Mouse (Mus musculus) liver, embryonic 16.5 days (tissue): ENCODE results near the gene Scgb1c1. TPM values are rescaled to one million over a fixed set of nuclear protein-coding genes. Genes with fewer than 3 reads are reported as not detected.
"Not testable (repeated sequence)": the region's sequence is repeated elsewhere in the genome, so short reads cannot be mapped to it uniquely, and the experiment has no call there.

Experiments
- ATAC-seq: fragments of 200-750 bp; cut with Nextera tagmentation; 2 replicates; pipeline ENCODE4 v1.8.0; 2017; ENCODE audit warnings: low read depth, mild to moderate bottlenecking, moderate number of reproducible peaks, moderate library complexity
- H3K27ac ChIP-seq: fragments of 300-500 bp; sonication (generic); 2 replicates; pipeline ENCODE4 v1.5.1; 2014; ENCODE audit warnings: mild to moderate bottlenecking, low read length
- H3K27me3 ChIP-seq: fragments of 300-500 bp; sonication (generic); 2 replicates; pipeline ENCODE4 v1.6.1; 2014; ENCODE audit warnings: low read depth, low read length, mixed read lengths; ENCODE audit not compliant: control insufficient read depth, insufficient read depth
- H3K36me3 ChIP-seq: fragments of 300-500 bp; sonication (generic); 2 replicates; pipeline ENCODE4 v1.6.1; 2014; ENCODE audit warnings: mild to moderate bottlenecking; ENCODE audit not compliant: control insufficient read depth, insufficient read depth
- H3K4me1 ChIP-seq: fragments of 300-500 bp; sonication (generic); 2 replicates; pipeline ENCODE4 v1.6.1; 2014; ENCODE audit warnings: low read depth, low read length, mixed read lengths; ENCODE audit not compliant: control insufficient read depth
- H3K4me2 ChIP-seq: fragments of 300-500 bp; sonication (generic); 2 replicates; pipeline ENCODE4 v1.6.1; 2014; ENCODE audit warnings: low read depth, low read length, mixed read lengths
- H3K4me3 ChIP-seq: fragments of 300-500 bp; sonication (generic); 2 replicates; pipeline ENCODE4 v1.5.1; 2014; ENCODE audit warnings: low read depth, mild to moderate bottlenecking, low read length
- H3K9ac ChIP-seq: fragments of 300-500 bp; sonication (generic); 2 replicates; pipeline ENCODE4 v1.6.1; 2014; ENCODE audit warnings: low read depth, low read length
- H3K9me3 ChIP-seq: fragments of 300-500 bp; sonication (generic); replicated peaks from 2 replicates; pipeline ENCODE4 v1.6.1; 2016; ENCODE audit warnings: low read length; ENCODE audit not compliant: control insufficient read depth
- WGBS: fragments of 180-500 bp; shearing (Covaris S2); extraction: QIAGEN DNeasy Blood & Tissue Kit; methylation state at CpG from one replicate; pipeline ENCODE4 v1.1.7; 2014; ENCODE audit not compliant: insufficient replicate concordance; 5-methylcytosine and 5-hydroxymethylcytosine counted together
- polyA plus RNA-seq: library from polyadenylated mRNA; unstranded; fragments of >200 nt; fragmentation: Nextera tagmentation; extraction: Ambion mirVana; gene quantifications from 2 replicates; pipeline ENCODE4 v1.2.1, GENCODE M21; 2015

Scgb1c1 gene
- polyA plus RNA-seq, 1 experiment from 2014 or later, result not detected

DNA sequence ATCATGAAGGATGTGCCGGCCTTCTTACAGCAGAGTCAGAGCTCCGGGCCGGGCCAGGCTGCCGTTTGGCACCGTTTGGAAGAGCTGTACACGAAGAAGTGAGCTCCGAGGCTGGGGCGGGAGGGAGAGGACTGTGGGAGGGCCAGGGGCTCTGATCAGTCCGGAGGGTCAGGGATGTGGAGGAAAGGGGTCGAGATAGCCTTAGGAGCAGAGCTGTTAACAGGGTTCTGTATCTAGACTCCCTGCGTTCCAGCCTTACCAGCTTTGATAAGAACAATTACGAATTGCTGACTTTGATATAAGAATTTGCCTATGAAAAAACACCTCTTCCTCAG, 37.1 kb downstream of the Scgb1c1 start:
- Histone ChIP-seq H3K4me2 (peak overlapping the region; percentile 57), H3K9ac (peak overlapping the region; percentile 84), H3K4me3 (peak overlapping the region; percentile 94), H3K27ac (peak overlapping the region; percentile 78), H3K9me3 (no peaks in the 10 kb centered on the region), H3K27me3 (no peaks in the 10 kb centered on the region), H3K4me1 (peaks cover 32% of the 10 kb centered on the region), H3K36me3 (peaks cover 15% of the 10 kb centered on the region)
- ATAC-seq, result no peak; the same call in 1 of the 2 replicates
- under 1% methylated on average over 12 of the region's 12 CpGs for WGBS

GRCm38 (mm10) chr7:140890636-140891035, 45.3 kb downstream of the Scgb1c1 start:
- H3K27me3 ChIP-seq, ATAC-seq, H3K9ac ChIP-seq, H3K9me3 ChIP-seq, H3K4me3 ChIP-seq, H3K4me1 ChIP-seq, H3K4me2 ChIP-seq, H3K27ac ChIP-seq: not testable (repeated sequence)
- peaks cover 32% of the 10 kb centered on the region for H3K36me3 ChIP-seq
- WGBS, result 91% methylated on average over 16 of the region's 16 CpGs

DNA sequence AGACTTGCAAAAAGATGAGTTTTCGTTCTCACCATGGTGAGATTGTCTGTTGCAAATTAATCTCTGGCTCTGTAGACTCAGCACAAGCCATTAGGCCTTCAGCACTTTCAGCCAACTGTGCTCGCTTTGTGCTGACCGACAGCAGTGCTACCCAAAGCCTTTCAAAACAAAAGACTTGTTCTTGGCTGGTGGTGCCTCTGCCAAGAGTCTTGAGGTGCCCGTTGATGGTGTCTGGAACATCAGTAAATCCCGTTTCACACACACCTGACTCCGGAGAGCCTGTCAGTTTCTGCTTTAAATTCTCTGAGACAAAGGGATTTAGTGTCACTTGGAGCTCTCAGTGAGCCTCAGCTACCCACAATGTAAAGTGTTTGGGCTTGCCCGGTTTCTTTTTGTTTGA, 48.7 kb downstream of the Scgb1c1 start:
- Histone ChIP-seq H3K36me3 (peaks cover 26% of the 10 kb centered on the region), H3K27me3 (no peaks in the 10 kb centered on the region), H3K9ac (no peak overlapping the region), H3K4me3 (no peak overlapping the region), H3K4me2 (no peak overlapping the region), H3K4me1 (no peaks in the 10 kb centered on the region), H3K27ac (no peak overlapping the region), H3K9me3 (no peaks in the 10 kb centered on the region)
- 81% methylated on average over 7 of the region's 7 CpGs for WGBS
- ATAC-seq, result no peak

DNA sequence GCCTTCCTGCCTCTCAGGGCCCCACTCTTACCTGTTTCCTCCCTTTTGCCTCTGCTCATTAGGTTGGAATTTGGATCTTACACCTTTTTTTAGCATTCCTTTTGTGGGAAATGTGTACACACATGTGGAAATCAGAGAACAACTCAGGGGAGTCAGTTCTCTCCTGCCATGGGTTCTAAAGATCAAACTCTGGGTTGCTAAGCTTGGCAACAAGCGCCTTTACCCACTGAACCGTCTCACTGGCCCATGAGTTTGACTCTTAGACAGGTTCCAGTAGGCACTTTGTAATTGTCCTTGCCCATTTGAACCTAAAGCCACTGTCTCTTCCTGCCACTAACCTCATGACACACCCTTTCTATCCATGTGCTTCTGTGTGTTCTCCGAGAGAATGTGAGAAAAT, 49.3 kb downstream of the Scgb1c1 start:
- Histone ChIP-seq H3K4me2 (no peak overlapping the region), H3K9me3 (no peaks in the 10 kb centered on the region), H3K27ac (no peak overlapping the region), H3K9ac (no peak overlapping the region), H3K4me3 (no peak overlapping the region), H3K27me3 (no peaks in the 10 kb centered on the region), H3K4me1 (no peaks in the 10 kb centered on the region), H3K36me3 (peaks cover 21% of the 10 kb centered on the region)
- 85% methylated on average over 3 of the region's 3 CpGs for WGBS
- ATAC-seq, result no peak

Other genes starting within 250 kb of the Scgb1c1 start
- gene Olfr46, start 244.3 kb upstream of the Scgb1c1 start, polyA plus RNA-seq, result not detected in 2 replicates
- not detected in 2 replicates for gene Olfr61, start 216.6 kb upstream of the Scgb1c1 start, polyA plus RNA-seq
- gene Olfr53, start 199.1 kb upstream of the Scgb1c1 start, polyA plus RNA-seq, result not detected in 2 replicates
- not detected in 2 replicates for gene Olfr539, start 185.6 kb upstream of the Scgb1c1 start, polyA plus RNA-seq
- not detected in 2 replicates for gene Olfr45, start 163.6 kb upstream of the Scgb1c1 start, polyA plus RNA-seq
- not detected in 2 replicates for gene Olfr541, start 148.3 kb upstream of the Scgb1c1 start, polyA plus RNA-seq
- 0.97 and 1.1 TPM in 2 replicates for gene Cyp2e1, start 81.8 kb upstream of the Scgb1c1 start, polyA plus RNA-seq
- 0.07 and 0.14 TPM in 2 replicates for gene Syce1, start 57.7 kb upstream of the Scgb1c1 start, polyA plus RNA-seq
- gene Zfp941, start 23.4 kb upstream of the Scgb1c1 start, polyA plus RNA-seq, result 0.06 and 0.16 TPM in 2 replicates
- 30.3 and 32.9 TPM in 2 replicates for gene Urah, start 10.5 kb upstream of the Scgb1c1 start, polyA plus RNA-seq
- gene Odf3, start 2.3 kb downstream of the Scgb1c1 start, polyA plus RNA-seq, result not detected in 2 replicates
- gene Gm45785, start 10.8 kb downstream of the Scgb1c1 start, polyA plus RNA-seq, result not detected in 2 replicates
- 21.2 and 21.5 TPM in 2 replicates for gene Ric8a, start 11.4 kb downstream of the Scgb1c1 start, polyA plus RNA-seq
- gene Bet1l, start 12.0 kb downstream of the Scgb1c1 start, polyA plus RNA-seq, result 19.3 and 20.9 TPM in 2 replicates
- gene Psmd13, start 36.4 kb downstream of the Scgb1c1 start, polyA plus RNA-seq, result 108 and 123 TPM in 2 replicates
- 21.9 and 23.6 TPM in 2 replicates for gene Sirt3, start 36.8 kb downstream of the Scgb1c1 start, polyA plus RNA-seq
- 1.4 and 3.4 TPM in 2 replicates for gene Cox8b, start 54.9 kb downstream of the Scgb1c1 start, polyA plus RNA-seq
- gene Nlrp6, start 75.4 kb downstream of the Scgb1c1 start, polyA plus RNA-seq, result 7.8 and 10.8 TPM in 2 replicates
- gene Pgghg, start 95.8 kb downstream of the Scgb1c1 start, polyA plus RNA-seq, result 6.0 and 7.9 TPM in 2 replicates
- gene Ifitm5, start 104.7 kb downstream of the Scgb1c1 start, polyA plus RNA-seq, result 0.26 and 0.44 TPM in 2 replicates
- gene Gm45717, start 110.4 kb downstream of the Scgb1c1 start, polyA plus RNA-seq, result not detected in 2 replicates
- gene Ifitm2, start 110.4 kb downstream of the Scgb1c1 start, polyA plus RNA-seq, result 391 and 458 TPM in 2 replicates
- 15.2 and 15.4 TPM in 2 replicates for gene Ifitm1, start 121.7 kb downstream of the Scgb1c1 start, polyA plus RNA-seq
- gene Ifitm3, start 165.2 kb downstream of the Scgb1c1 start, polyA plus RNA-seq, result 68.0 and 76.2 TPM in 2 replicates
- gene Ifitm6, start 172.4 kb downstream of the Scgb1c1 start, polyA plus RNA-seq, result 23.3 and 28.4 TPM in 2 replicates
- gene Gm17387, start 183.6 kb downstream of the Scgb1c1 start, polyA plus RNA-seq, result not detected in 2 replicates
- 0.35 and 0.37 TPM in 2 replicates for gene B4galnt4, start 215.6 kb downstream of the Scgb1c1 start, polyA plus RNA-seq
- gene Pkp3, start 232.7 kb downstream of the Scgb1c1 start, polyA plus RNA-seq, result 0.69 and 1.1 TPM in 2 replicates